Mouse (Mus musculus) liver, embryonic 15.5 days (tissue): ENCODE results near the gene Tectb. TPM values are rescaled to one million over a fixed set of nuclear protein-coding genes. Genes with fewer than 3 reads are reported as not detected.

Experiments
- ATAC-seq: fragments of 200-750 bp; cut with Nextera tagmentation; 2 replicates; pipeline ENCODE4 v1.8.0; 2017; ENCODE audit warnings: moderate number of reproducible peaks, mild to moderate bottlenecking, moderate library complexity; ENCODE audit not compliant: insufficient read depth
- H3K27ac ChIP-seq: fragments of 300-500 bp; sonication (generic); replicated peaks from 2 replicates; pipeline ENCODE4 v1.5.1; 2015; ENCODE audit warnings: mild to moderate bottlenecking, inconsistent platforms
- H3K27me3 ChIP-seq: fragments of 300-500 bp; sonication (generic); 2 replicates; pipeline ENCODE4 v1.6.1; 2015; ENCODE audit warnings: mild to moderate bottlenecking, inconsistent platforms
- H3K36me3 ChIP-seq: fragments of 300-500 bp; sonication (generic); replicated peaks from 2 replicates; pipeline ENCODE4 v1.6.1; 2015; ENCODE audit warnings: moderate library complexity, mild to moderate bottlenecking, inconsistent platforms
- H3K4me1 ChIP-seq: fragments of 300-500 bp; sonication (generic); replicated peaks from 2 replicates; pipeline ENCODE4 v1.6.1; 2015; ENCODE audit warnings: inconsistent platforms
- H3K4me2 ChIP-seq: fragments of 300-500 bp; sonication (generic); 2 replicates; pipeline ENCODE4 v1.6.1; 2015; ENCODE audit warnings: moderate library complexity, mild to moderate bottlenecking, inconsistent platforms
- H3K4me3 ChIP-seq: fragments of 300-500 bp; sonication (generic); replicated peaks from 2 replicates; pipeline ENCODE4 v1.5.1; 2015; ENCODE audit warnings: mild to moderate bottlenecking, inconsistent platforms
- H3K9ac ChIP-seq: fragments of 300-500 bp; sonication (generic); 2 replicates; pipeline ENCODE4 v1.6.1; 2015; ENCODE audit warnings: moderate library complexity, mild to moderate bottlenecking, inconsistent platforms
- H3K9me3 ChIP-seq: fragments of 300-500 bp; sonication (generic); replicated peaks from 2 replicates; pipeline ENCODE4 v1.6.1; 2016; ENCODE audit warnings: inconsistent platforms
- WGBS: fragments of 180-500 bp; shearing (Covaris S2); methylation state at CpG from one replicate; pipeline ENCODE4 v1.1.7; 2015; ENCODE audit warnings: mixed read lengths; ENCODE audit not compliant: insufficient replicate concordance; 5-methylcytosine and 5-hydroxymethylcytosine counted together
- polyA plus RNA-seq: library from polyadenylated mRNA; unstranded; fragments of >200 nt; fragmentation: Nextera tagmentation; extraction: Ambion mirVana; gene quantifications from 2 replicates; pipeline ENCODE4 v1.2.1, GENCODE M21; 2015

The Tectb gene
- polyA plus RNA-seq = 0.37 and 0.38 TPM in 2 replicates

DNA sequence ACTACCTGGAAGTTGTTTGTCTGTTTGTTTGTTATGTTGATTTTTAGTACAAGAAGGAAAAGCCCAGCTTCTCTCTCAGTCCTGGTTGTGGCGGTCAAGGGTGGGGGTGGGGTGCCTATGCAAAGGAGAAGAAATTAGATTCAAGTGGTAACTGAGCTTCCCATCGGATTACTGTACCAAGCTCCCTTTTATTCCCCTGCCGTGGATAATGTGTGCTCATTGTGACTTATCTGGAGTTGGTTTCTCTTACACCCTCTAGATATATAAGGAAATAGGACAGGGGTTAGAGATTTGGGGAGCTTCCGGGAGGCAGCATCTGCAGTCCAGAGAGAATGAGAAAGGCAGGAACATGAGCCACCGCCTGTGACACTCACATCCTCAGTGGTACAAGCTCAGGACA is at the start of gene Tectb:
Gene Tectb, plus strand, starts transcription at position 301 of the 400 bp plus-strand sequence.
- 63% methylated on average over 5 of the region's 5 CpGs for WGBS
- Histone ChIP-seq H3K9ac (no peak within 1 kb of the TSS), H3K9me3 (no peaks in the 10 kb centered on the region), H3K4me3 (no peak within 1 kb of the TSS), H3K4me1 (no peaks in the 10 kb centered on the region), H3K36me3 (no peaks in the 10 kb centered on the region), H3K4me2 (no peak within 1 kb of the TSS), H3K27me3 (no peaks in the 10 kb centered on the region), H3K27ac (no peak within 1 kb of the TSS)
- ATAC-seq = no peak

DNA sequence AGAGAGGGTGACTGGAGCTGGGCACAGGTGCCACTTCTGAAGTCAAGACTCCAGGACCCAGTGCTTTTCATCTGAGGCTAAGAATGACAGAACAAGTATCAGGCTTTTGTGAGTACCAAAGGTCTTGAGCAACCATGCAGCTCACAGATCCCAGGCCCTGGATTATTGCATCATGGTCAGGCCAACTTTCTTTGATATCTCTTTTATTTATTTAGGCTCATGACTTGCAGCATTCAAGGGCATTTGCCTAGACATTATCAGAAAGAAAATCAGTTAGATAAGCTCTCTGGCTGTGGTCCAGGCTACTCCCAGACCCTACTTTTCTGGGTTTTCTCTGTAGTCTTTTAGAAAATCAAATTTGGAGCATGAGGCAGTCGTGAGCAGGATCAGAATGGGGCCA is 48.8 kb upstream of the Tectb start:
- no peak overlapping the region for H3K4me2 ChIP-seq
- H3K4me3 ChIP-seq = no peak overlapping the region
- H3K27me3 ChIP-seq = no peaks in the 10 kb centered on the region
- no peak for ATAC-seq
- peaks cover 3% of the 10 kb centered on the region for H3K4me1 ChIP-seq
- no peaks in the 10 kb centered on the region for H3K9me3 ChIP-seq
- H3K9ac ChIP-seq = no peak overlapping the region
- H3K27ac ChIP-seq = peak overlapping the region; percentile 51
- 28% methylated on average over 1 of the region's 1 CpGs for WGBS
- H3K36me3 ChIP-seq = no peaks in the 10 kb centered on the region

DNA sequence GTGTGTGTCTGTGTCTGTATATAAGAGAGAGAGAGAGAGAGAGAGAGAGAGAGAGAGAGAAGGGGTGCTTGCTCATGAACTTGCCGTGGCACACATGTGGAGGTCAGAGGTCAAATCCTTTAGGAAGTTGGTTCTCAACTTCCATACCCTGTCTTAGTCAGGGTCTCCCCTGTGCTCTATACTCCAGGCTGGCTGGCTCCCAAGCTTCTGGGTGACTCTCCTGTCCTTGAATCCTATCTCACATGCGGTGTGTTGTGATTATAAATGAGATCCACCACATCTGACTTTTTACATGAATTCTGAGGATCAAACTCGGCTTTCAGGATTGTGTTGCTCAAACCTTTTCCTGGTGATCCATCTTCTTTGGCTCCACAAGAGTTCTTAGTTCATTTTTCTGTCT is 48.1 kb upstream of the Tectb start:
- no peak overlapping the region for H3K4me2 ChIP-seq
- H3K27ac ChIP-seq = no peak overlapping the region
- H3K9ac ChIP-seq = no peak overlapping the region
- H3K4me3 ChIP-seq = no peak overlapping the region
- H3K9me3 ChIP-seq = no peaks in the 10 kb centered on the region
- no peaks in the 10 kb centered on the region for H3K27me3 ChIP-seq
- 46% methylated on average over 3 of the region's 3 CpGs for WGBS
- H3K36me3 ChIP-seq = no peaks in the 10 kb centered on the region
- H3K4me1 ChIP-seq = peaks cover 8% of the 10 kb centered on the region
- ATAC-seq = no peak

DNA sequence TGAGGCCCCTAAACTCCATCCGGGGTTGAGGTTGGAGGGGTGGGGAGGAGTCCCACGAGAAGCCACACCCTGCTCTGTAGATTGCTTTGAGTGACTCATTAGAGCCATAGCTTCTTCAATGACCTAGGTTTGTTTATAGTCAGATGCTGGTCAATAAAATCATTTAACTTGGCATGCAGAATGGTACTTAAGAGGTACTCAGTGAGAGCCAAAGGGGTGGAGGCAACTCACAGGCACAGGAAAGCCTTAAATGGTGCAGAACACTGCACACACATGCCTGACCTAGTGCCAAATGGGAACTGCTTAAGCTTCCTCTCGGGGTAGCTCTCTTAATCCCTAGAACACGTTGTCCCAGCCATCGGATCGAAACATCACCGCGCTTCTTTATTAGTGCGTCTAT is 46.0 kb upstream of the Tectb start:
- WGBS = 63% methylated on average over 9 of the region's 9 CpGs
- Histone ChIP-seq H3K27me3 (no peaks in the 10 kb centered on the region), H3K36me3 (no peaks in the 10 kb centered on the region), H3K27ac (no peak overlapping the region), H3K9me3 (no peaks in the 10 kb centered on the region), H3K4me3 (no peak overlapping the region), H3K4me2 (no peak overlapping the region), H3K4me1 (peaks cover 15% of the 10 kb centered on the region), H3K9ac (no peak overlapping the region)
- ATAC-seq = no peak

DNA sequence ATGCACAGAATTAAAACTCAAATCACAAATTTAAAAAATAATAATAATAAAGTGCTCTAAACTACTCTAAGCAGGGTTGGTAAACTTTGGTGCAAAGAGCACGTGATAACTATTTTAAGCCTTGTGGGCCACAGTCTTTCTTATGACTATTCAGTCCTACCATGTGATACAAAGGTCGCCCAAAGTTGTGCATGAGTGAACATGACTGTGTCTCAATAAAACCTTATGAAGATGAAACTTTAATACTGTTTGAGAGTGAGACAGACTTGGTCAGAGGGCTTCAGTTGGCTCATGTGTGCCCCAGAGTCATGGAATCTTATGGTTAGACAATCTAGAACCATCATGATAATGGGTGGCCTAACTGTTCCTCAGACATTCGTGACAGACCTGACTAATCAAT is 44.6 kb upstream of the Tectb start:
- Histone ChIP-seq H3K27me3 (no peaks in the 10 kb centered on the region), H3K9ac (no peak overlapping the region), H3K27ac (no peak overlapping the region), H3K4me3 (no peak overlapping the region), H3K4me1 (peaks cover 15% of the 10 kb centered on the region), H3K9me3 (no peaks in the 10 kb centered on the region), H3K36me3 (no peaks in the 10 kb centered on the region), H3K4me2 (no peak overlapping the region)
- ATAC-seq = no peak
- whole genome bisulfite sequencing = 59% methylated on average over 3 of the region's 3 CpGs

DNA sequence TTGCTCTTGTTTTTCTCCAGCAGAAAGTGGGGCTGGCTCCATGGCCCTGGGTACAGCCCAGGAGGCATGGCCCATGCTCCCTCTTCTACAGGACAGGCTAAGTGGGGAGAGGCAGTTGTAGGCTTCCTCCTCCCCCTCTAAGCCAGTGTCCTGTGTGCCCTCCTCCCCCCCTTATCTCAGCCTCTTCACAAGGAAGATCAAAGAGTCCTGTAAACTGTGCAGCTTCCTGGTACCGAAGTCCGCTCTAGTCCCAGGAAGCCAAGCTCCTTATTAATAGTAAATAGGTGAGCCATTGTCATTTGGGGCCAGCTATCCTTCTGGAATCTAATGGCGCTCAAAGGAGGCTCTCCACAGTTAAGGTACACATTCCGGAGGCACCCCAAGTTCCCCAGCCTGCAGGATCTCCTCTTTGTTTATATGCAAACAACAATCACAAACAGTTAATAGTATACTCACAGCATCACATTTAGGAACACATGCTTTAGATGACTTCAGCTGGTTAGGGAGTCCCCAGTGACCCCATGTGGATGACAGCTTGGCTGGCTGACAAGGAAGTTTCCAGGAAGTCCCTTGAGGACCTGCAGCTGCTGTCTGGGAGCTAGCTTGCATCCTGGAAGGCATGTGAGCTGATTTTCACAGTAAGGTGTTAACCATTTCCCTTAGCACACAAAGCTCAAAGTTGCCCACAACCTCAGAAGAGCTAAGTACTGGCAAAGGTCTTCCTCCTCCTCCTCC is 43.7 kb upstream of the Tectb start:
- WGBS = 42% methylated on average over 4 of the region's 4 CpGs
- no peak for ATAC-seq
- Histone ChIP-seq H3K27me3 (no peaks in the 10 kb centered on the region), H3K4me1 (peaks cover 15% of the 10 kb centered on the region), H3K27ac (no peak overlapping the region), H3K9me3 (no peaks in the 10 kb centered on the region), H3K9ac (no peak overlapping the region), H3K4me2 (no peak overlapping the region), H3K4me3 (no peak overlapping the region), H3K36me3 (no peaks in the 10 kb centered on the region)

DNA sequence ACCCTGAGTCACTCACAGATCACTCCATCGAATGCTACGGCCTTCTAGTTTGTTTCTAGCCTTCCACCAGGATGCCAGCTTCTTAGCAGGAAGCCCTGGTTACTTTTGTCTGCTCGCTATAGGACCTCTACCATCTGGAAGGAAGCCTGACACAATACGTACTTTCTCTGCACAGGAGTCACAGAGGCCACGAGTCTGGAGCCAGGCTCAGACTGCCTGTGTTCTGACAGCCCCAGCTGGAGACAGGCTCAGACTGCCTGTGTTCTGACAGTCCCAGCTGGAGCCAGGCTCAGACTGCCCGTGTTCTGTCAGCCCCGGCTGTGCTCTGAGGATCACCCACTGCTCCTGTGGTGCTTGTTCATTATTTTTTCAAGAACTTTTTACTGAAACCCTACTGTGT is 42.6 kb upstream of the Tectb start:
- H3K4me1 ChIP-seq = peaks cover 15% of the 10 kb centered on the region
- peak; percentile 12; the same call in 1 of the 2 replicates for ATAC-seq
- no peaks in the 10 kb centered on the region for H3K27me3 ChIP-seq
- no peak overlapping the region for H3K27ac ChIP-seq
- no peaks in the 10 kb centered on the region for H3K9me3 ChIP-seq
- no peak overlapping the region for H3K9ac ChIP-seq
- H3K36me3 ChIP-seq = no peaks in the 10 kb centered on the region
- no peak overlapping the region for H3K4me3 ChIP-seq
- no peak overlapping the region for H3K4me2 ChIP-seq
- WGBS = 48% methylated on average over 7 of the region's 7 CpGs

DNA sequence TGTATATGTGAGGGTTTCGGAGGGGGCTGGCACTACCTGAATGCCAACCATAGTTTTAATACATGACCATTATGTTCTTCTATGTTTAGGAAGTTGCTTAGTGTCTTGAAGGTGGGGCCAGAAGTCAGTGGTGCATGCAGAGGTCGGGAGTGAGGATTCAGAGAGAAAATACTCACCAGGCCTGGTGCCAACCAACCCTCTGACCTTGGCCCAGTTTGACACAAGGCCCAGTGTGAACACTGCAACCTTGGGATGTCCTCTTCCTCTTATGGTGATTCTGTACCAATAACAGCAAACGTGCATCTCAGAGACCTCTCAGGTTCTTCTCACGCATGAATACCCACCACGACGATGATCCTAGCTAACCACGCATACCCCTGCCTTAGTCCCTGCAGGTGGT is 42.0 kb upstream of the Tectb start:
- ATAC-seq = no peak
- no peaks in the 10 kb centered on the region for H3K36me3 ChIP-seq
- H3K4me3 ChIP-seq = no peak overlapping the region
- 67% methylated on average over 7 of the region's 7 CpGs for WGBS
- H3K27ac ChIP-seq = no peak overlapping the region
- no peak overlapping the region for H3K9ac ChIP-seq
- H3K4me1 ChIP-seq = peaks cover 17% of the 10 kb centered on the region
- H3K4me2 ChIP-seq = no peak overlapping the region
- no peaks in the 10 kb centered on the region for H3K9me3 ChIP-seq
- H3K27me3 ChIP-seq = no peaks in the 10 kb centered on the region

DNA sequence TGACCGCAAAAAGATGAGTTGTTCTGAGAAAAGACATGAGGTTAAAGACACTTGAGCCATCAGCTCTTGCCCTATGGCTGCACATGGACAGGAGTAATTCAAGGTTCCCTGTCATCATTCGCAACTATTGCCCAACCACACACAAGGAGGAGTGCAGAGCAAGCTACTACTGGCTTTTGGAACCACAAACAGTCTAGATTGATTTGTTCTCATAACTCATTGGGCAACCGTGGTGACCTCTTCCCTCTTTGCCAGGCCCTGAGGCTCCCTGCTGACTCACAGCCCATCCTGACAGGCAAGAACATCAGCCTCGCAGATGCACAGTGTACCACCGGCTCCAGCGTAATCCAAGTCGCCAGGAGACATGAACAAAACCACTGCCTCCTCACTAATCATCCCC is 41.2 kb upstream of the Tectb start:
- WGBS = 51% methylated on average over 7 of the region's 7 CpGs
- ATAC-seq = peak; percentile 67
- no peak overlapping the region for H3K4me3 ChIP-seq
- peaks cover 21% of the 10 kb centered on the region for H3K4me1 ChIP-seq
- no peaks in the 10 kb centered on the region for H3K27me3 ChIP-seq
- H3K27ac ChIP-seq = no peak overlapping the region
- H3K9ac ChIP-seq = no peak overlapping the region
- H3K9me3 ChIP-seq = no peaks in the 10 kb centered on the region
- no peaks in the 10 kb centered on the region for H3K36me3 ChIP-seq
- H3K4me2 ChIP-seq = no peak overlapping the region

DNA sequence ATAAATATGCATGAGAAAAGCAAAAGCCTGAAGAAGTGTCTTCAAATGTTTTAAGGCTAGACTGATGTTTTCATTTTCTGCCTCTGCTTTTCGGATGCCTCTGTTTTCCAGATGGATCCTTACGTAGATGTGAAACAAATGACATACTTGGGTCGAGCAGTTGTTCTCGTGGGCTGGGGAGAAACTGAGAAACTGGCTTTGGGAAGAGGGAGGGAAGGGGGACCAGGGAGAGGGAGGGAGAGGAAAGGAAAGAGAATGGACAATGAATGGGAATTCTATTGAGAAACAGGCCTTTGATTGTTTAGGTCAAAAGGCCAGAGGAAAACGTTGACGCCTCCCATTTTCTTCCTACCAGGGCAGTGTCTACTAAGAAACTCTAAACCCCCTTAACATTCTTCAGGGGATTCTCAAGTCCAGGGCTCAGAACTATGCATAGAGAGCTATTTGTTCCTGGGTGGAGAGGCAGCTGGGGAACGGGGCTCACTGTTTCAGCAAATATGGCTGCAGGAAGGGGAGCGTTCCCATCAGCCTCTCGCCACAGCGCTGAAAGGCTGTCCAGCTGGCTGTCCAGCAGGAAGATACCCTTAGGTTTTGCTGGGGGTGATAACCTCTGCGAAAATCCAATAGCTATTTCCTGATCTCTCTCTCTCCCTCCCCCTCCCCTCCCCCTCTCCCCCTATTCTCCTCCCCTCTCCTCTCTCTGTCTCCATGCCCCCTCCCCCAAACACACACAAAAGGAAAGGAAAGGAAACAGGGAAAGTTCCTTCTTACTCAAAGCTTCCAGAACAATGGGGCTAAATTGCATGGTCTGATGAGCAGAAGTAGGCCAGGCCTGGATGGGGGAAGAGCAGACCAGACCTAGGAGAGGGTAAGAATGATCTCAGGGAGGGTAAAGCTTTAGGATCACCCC is 36.9 kb upstream of the Tectb start:
- Histone ChIP-seq H3K9me3 (no peaks in the 10 kb centered on the region), H3K9ac (no peak overlapping the region), H3K36me3 (no peaks in the 10 kb centered on the region), H3K4me1 (peaks cover 22% of the 10 kb centered on the region), H3K27ac (no peak overlapping the region), H3K4me3 (no peak overlapping the region), H3K27me3 (no peaks in the 10 kb centered on the region), H3K4me2 (no peak overlapping the region)
- 36% methylated on average over 11 of the region's 11 CpGs for WGBS
- no peak for ATAC-seq

DNA sequence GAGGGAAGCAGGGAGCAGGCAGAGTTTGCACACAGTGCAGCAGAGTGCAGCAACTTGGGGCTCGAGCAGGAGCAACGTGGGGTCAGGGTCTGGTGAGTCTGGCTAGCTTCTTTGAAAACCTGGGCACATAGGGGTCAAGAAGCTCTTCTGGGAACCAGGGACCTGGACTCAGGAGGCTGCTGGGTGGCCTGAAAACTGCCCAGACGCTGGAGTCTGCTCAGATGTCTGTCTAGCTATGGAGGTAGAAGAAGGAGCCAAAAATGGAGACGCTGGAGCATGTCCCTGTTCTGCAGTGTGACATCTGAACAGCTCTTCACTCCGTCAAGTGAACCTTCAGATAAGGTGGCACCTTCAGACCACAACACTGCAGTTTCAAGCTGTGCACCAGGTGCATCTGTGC is 35.8 kb upstream of the Tectb start:
- no peak overlapping the region for H3K4me3 ChIP-seq
- 48% methylated on average over 5 of the region's 5 CpGs for WGBS
- H3K27ac ChIP-seq = no peak overlapping the region

More for the DNA sequence above, 35.8 kb upstream of the Tectb start:
- H3K4me2 ChIP-seq = no peak overlapping the region
- no peaks in the 10 kb centered on the region for H3K9me3 ChIP-seq
- H3K27me3 ChIP-seq = no peaks in the 10 kb centered on the region
- peaks cover 17% of the 10 kb centered on the region for H3K4me1 ChIP-seq
- ATAC-seq = no peak
- H3K9ac ChIP-seq = no peak overlapping the region
- H3K36me3 ChIP-seq = no peaks in the 10 kb centered on the region
